Mouse (Mus musculus): ENCODE results near the gene Bbc3. TPM values are rescaled to one million over a fixed set of nuclear protein-coding genes. Genes with fewer than 3 reads are reported as not detected.
A peak's percentile ranks its signal among the peaks of the same experiment; 100 is the strongest.

Bbc3 gene
- total and polyA plus RNA-seq, 3 experiments, result 2.9 to 9.3 TPM; not detected in 1

DNA sequence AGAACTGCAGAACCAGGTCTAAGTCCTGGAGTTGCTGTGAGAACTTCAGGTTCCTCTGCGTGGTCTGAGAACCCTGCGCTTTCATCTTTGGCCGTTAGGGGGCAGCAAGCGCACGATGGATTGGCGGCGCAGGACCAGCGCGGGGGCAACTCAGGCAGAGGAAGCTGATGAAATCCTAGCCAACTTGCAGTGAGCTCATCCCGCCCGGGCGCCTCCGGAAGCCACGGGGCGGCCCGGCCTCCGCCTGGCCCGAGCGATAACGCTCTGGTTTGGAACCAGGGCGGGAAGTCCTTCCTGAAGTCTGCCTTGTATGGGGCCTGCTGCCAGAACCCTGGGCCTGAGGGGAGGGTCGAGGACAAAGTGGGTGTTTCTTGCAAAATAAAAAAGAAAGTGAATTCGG, 13.4 kb upstream of the Bbc3 start (continued):
- TF ChIP-seq CTCF (IDR thresholded peaks at IDR 0.05 in 2 of 3, conservative IDR thresholded peaks at IDR 0.05 in 1 of 3; ENCODE audit: control insufficient read depth in 1 of 3, insufficient read depth in 1 of 3, low read depth in 2 of 3, low read length in 3 of 3, poor library complexity in 1 of 3, severe bottlenecking in 1 of 3) (peak; percentile 63 to 97 (median 97); a peak in 5 of 6 replicates), MYC (IDR thresholded peaks at IDR 0.05; ENCODE audit: low read depth, low read length) (peak; percentile 59; the same call in 1 of the 2 replicates)

DNA sequence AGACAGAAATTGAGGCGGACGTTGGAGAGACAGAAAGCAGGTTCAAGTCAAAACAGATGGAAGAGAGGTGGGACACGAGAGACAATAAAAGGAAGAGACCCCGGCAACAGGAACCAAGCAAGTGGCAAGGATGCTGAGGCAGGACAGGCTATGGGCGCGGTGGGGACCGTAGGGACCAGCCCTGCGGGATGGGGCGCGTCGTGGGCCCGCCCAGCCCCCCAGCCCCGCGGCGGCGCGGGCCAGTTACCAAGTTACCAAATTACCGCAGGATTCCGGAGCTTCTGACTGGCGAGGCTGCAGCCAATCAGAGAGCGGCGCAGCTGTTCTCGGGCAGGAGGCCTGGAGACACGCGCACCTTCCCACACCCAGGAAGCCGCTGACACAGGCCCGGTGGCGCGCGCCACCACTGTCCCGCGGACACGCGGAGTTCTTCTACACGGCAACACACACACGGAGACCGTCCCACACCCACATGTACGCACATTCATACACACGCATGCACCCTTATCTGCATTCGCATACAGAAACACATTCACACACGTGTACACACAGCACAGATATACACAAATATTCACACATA, 12.8 kb upstream of the Bbc3 start:
- Histone ChIP-seq H3K9me3 (replicated peaks; ENCODE audit: insufficient read depth, low read length) (no peaks in the 10 kb centered on the region), H3K9ac (ENCODE audit: control insufficient read depth, low read depth, low read length, poor library complexity, severe bottlenecking) (peak overlapping the region; percentile 98), H3K79me2 (ENCODE audit: control insufficient read depth, insufficient read depth, low read length, poor library complexity) (peaks cover 1% of the 10 kb centered on the region; the same call in 1 of the 2 replicates), H3K36me3 (ENCODE audit: control insufficient read depth in 1 of 2, insufficient read depth in 2 of 2, low read length in 2 of 2) (peaks cover 0 to 10% of the 10 kb centered on the region in 2 experiments; a peak in 2 of 4 replicates), H3K4me1 (ENCODE audit: control insufficient read depth in 1 of 2, insufficient read depth in 2 of 2, low read length in 2 of 2) (peaks cover 0 to 12% of the 10 kb centered on the region in 2 experiments; a peak in 2 of 4 replicates), H3K27ac (ENCODE audit: control insufficient read depth, low read depth, low read length) (peak overlapping the region; percentile 100), H3K27me3 (ENCODE audit: control insufficient read depth in 1 of 2, insufficient read depth in 2 of 2, low read length in 2 of 2) (no peaks in the 10 kb centered on the region), H3K4me3 (ENCODE audit: control insufficient read depth in 1 of 2, insufficient read depth in 1 of 2, low read depth in 2 of 2, low read length in 2 of 2) (peak overlapping the region; percentile 57 to 82)
- DNase-seq (ENCODE audit: low read depth, low spot score), result peak; percentile 95
- TF ChIP-seq ELF1 (IDR thresholded peaks at IDR 0.05; ENCODE audit: low read depth, low read length) (peak; percentile 55; the same call in 1 of the 2 replicates), ETS1 (IDR thresholded peaks at IDR 0.05; ENCODE audit: low read depth, low read length) (peak; percentile 22; the same call in 1 of the 2 replicates), SMC3 (IDR thresholded peaks at IDR 0.05; ENCODE audit: low read depth, low read length) (no peak), ZMIZ1 (IDR thresholded peaks at IDR 0.05; ENCODE audit: low read depth, low read length) (no peak), MYB (IDR thresholded peaks at IDR 0.05; ENCODE audit: low read depth, low read length) (no peak), POLR2AphosphoS5 (IDR thresholded peaks at IDR 0.05; ENCODE audit: borderline replicate concordance, low read depth, low read length) (peak; percentile 94), ZKSCAN1 (IDR thresholded peaks at IDR 0.05; ENCODE audit: low read depth, low read length) (no peak), MXI1 (IDR thresholded peaks at IDR 0.05; ENCODE audit: low read depth, low read length) (no peak), TCF12 (IDR thresholded peaks at IDR 0.05; ENCODE audit: low read depth, low read length) (0 out of 2 replicates have a peak, but pooled peaks have one; percentile 16), HCFC1 (IDR thresholded peaks at IDR 0.05; ENCODE audit: low read depth, low read length) (no peak; the same call in 1 of the 2 replicates), NELFE (IDR thresholded peaks at IDR 0.05; ENCODE audit: low read depth, low read length) (no peak; the same call in 1 of the 2 replicates), E2F4 (IDR thresholded peaks at IDR 0.05; ENCODE audit: borderline replicate concordance, low read depth, low read length) (no peak), MEF2A (IDR thresholded peaks at IDR 0.05; ENCODE audit: extremely low read depth, insufficient replicate concordance, low read depth, low read length, poor library complexity, severe bottlenecking) (no peak), KAT2A (conservative IDR thresholded peaks at IDR 0.05; ENCODE audit: low read depth, low read length) (no peak), RCOR1 (IDR thresholded peaks at IDR 0.05; ENCODE audit: low read depth, low read length) (no peak), MAX (IDR thresholded peaks at IDR 0.05; ENCODE audit: low read length) (no peak; the same call in 1 of the 2 replicates), TBP (IDR thresholded peaks at IDR 0.05; ENCODE audit: low read depth, low read length) (peak; percentile 23), EP300 (IDR thresholded peaks at IDR 0.05; ENCODE audit: low read depth in 1 of 2, low read length in 2 of 2) (no peak), ZNF384 (IDR thresholded peaks at IDR 0.05; ENCODE audit: low read depth, low read length) (no peak), USF1 (IDR thresholded peaks at IDR 0.05; ENCODE audit: low read depth, low read length) (0 out of 2 replicates have a peak, but pooled peaks have one; percentile 8), NRF1 (IDR thresholded peaks at IDR 0.05; ENCODE audit: insufficient read depth, low read depth, low read length, poor library complexity, severe bottlenecking) (peak; percentile 55; the same call in 1 of the 2 replicates), MAZ (IDR thresholded peaks at IDR 0.05; ENCODE audit: low read depth, low read length) (no peak), CTCF (IDR thresholded peaks at IDR 0.05 in 2 of 3, conservative IDR thresholded peaks at IDR 0.05 in 1 of 3; ENCODE audit: control insufficient read depth in 1 of 3, insufficient read depth in 1 of 3, low read depth in 2 of 3, low read length in 3 of 3, poor library complexity in 1 of 3, severe bottlenecking in 1 of 3) (no peak), MYC (IDR thresholded peaks at IDR 0.05; ENCODE audit: low read depth, low read length) (0 out of 2 replicates have a peak, but pooled peaks have one; percentile 17), MAFK (IDR thresholded peaks at IDR 0.05; ENCODE audit: borderline replicate concordance, low read depth, low read length) (no peak), RAD21 (IDR thresholded peaks at IDR 0.05; ENCODE audit: low read depth, low read length) (no peak), CHD1 (IDR thresholded peaks at IDR 0.05; ENCODE audit: low read depth, low read length) (no peak), UBTF (IDR thresholded peaks at IDR 0.05; ENCODE audit: borderline replicate concordance, insufficient read depth, low read depth, low read length) (no peak), GABPA (IDR thresholded peaks at IDR 0.05; ENCODE audit: low read depth, low read length) (no peak), ZC3H11A (IDR thresholded peaks at IDR 0.05; ENCODE audit: low read depth, low read length) (no peak), POLR2A (IDR thresholded peaks at IDR 0.05; ENCODE audit: control insufficient read depth in 1 of 2, insufficient read depth in 1 of 2, low read depth in 1 of 2, low read length in 2 of 2, poor library complexity in 1 of 2) (peak in 1 of 2 experiments; percentile 65; a peak in 2 of 4 replicates), USF2 (IDR thresholded peaks at IDR 0.05; ENCODE audit: borderline replicate concordance in 1 of 2, insufficient read depth in 1 of 2, low read depth in 1 of 2, low read length in 2 of 2) (no peak)
